Mouse (Mus musculus) liver, embryonic 16.5 days (tissue): ENCODE data around the gene Dclre1b. TPM values are rescaled to one million over a fixed set of nuclear protein-coding genes. Genes with fewer than 3 reads are reported as not detected.
A peak's percentile ranks its signal among the peaks of the same experiment; 100 is the strongest.

Source experiments
- ATAC-seq: fragments of 200-750 bp; cut with Nextera tagmentation; 2 replicates; pipeline ENCODE4 v1.8.0; 2017; ENCODE audit warnings: low read depth, mild to moderate bottlenecking, moderate number of reproducible peaks, moderate library complexity
- H3K27ac ChIP-seq: fragments of 300-500 bp; sonication (generic); 2 replicates; pipeline ENCODE4 v1.5.1; 2014; ENCODE audit warnings: mild to moderate bottlenecking, low read length
- H3K27me3 ChIP-seq: fragments of 300-500 bp; sonication (generic); 2 replicates; pipeline ENCODE4 v1.6.1; 2014; ENCODE audit warnings: low read depth, low read length, mixed read lengths; ENCODE audit not compliant: control insufficient read depth, insufficient read depth
- H3K36me3 ChIP-seq: fragments of 300-500 bp; sonication (generic); 2 replicates; pipeline ENCODE4 v1.6.1; 2014; ENCODE audit warnings: mild to moderate bottlenecking; ENCODE audit not compliant: control insufficient read depth, insufficient read depth
- H3K4me1 ChIP-seq: fragments of 300-500 bp; sonication (generic); 2 replicates; pipeline ENCODE4 v1.6.1; 2014; ENCODE audit warnings: low read depth, low read length, mixed read lengths; ENCODE audit not compliant: control insufficient read depth
- H3K4me2 ChIP-seq: fragments of 300-500 bp; sonication (generic); 2 replicates; pipeline ENCODE4 v1.6.1; 2014; ENCODE audit warnings: low read depth, low read length, mixed read lengths
- H3K4me3 ChIP-seq: fragments of 300-500 bp; sonication (generic); 2 replicates; pipeline ENCODE4 v1.5.1; 2014; ENCODE audit warnings: low read depth, mild to moderate bottlenecking, low read length
- H3K9ac ChIP-seq: fragments of 300-500 bp; sonication (generic); 2 replicates; pipeline ENCODE4 v1.6.1; 2014; ENCODE audit warnings: low read depth, low read length
- H3K9me3 ChIP-seq: fragments of 300-500 bp; sonication (generic); replicated peaks from 2 replicates; pipeline ENCODE4 v1.6.1; 2016; ENCODE audit warnings: low read length; ENCODE audit not compliant: control insufficient read depth
- WGBS: fragments of 180-500 bp; shearing (Covaris S2); extraction: QIAGEN DNeasy Blood & Tissue Kit; methylation state at CpG from one replicate; pipeline ENCODE4 v1.1.7; 2014; ENCODE audit not compliant: insufficient replicate concordance; 5-methylcytosine and 5-hydroxymethylcytosine counted together
- polyA plus RNA-seq: library from polyadenylated mRNA; unstranded; fragments of >200 nt; fragmentation: Nextera tagmentation; extraction: Ambion mirVana; gene quantifications from 2 replicates; pipeline ENCODE4 v1.2.1, GENCODE M21; 2015

Dclre1b gene
- polyA plus RNA-seq, 1 experiment from 2014 or later: 28.5 TPM

DNA sequence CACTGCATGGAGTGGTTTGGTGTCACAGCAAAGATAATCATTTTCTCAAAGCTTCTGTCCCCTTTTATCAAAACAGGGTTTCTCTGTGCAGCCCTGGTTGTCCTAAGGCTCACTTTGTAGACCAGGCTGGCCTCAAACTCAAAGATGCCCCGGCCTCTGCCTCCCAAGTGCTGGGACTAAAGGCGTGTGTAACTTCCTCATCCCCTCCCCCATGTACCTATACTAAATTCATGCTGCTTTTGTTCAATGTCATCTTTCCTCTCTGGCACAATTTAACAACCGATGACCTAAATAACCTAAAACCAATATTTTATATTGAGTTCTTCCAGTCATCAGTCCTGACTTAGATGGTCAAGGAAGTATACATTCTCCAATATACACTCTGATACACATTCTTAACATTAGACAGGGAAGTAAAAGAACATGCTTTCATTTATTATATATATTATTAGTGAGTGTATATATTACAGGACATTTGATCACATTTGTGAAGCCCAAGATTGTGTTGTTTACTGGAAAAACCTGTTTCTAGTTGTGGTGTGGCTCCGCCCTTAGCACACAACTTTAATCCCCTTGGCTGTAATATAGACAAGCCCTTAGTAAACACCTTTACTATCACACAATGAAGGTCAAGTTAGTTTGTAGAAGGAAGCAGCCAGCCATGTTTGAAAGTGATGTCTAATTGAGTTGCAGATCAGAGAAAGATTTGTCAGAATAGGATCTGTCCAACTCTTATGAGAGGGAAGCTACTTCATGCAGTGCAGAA is 26.2 kb downstream of the Dclre1b start:
- WGBS: 41% methylated on average over 4 of the region's 4 CpGs
- H3K27ac ChIP-seq: peak overlapping the region; percentile 38; the same call in 1 of the 2 replicates
- H3K4me1 ChIP-seq: peaks cover 53% of the 10 kb centered on the region

DNA sequence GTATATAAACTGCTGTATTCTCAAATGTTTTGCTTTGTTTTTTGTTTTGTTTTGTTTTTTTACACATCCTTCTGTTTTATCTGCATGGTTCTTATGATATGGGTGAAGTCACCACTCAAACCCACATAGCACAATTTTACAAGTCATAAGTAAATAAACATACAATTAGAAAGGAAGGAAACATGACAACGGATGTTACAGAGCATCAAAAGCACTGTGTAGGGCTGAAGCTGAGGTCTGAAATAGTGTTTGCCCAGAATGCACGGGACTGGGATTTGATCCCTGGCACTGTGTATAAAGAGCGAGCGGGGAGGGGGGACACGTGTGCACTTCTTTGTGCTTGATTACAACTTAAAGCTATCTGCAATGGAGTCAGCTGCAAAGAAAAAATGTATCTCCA is 28.5 kb downstream of the Dclre1b start:
- H3K27me3 ChIP-seq: no peaks in the 10 kb centered on the region
- H3K4me1 ChIP-seq: peaks cover 37% of the 10 kb centered on the region
- no peak overlapping the region for H3K9ac ChIP-seq
- peaks cover 21% of the 10 kb centered on the region for H3K36me3 ChIP-seq
- H3K4me2 ChIP-seq: no peak overlapping the region
- no peaks in the 10 kb centered on the region for H3K9me3 ChIP-seq
- no peak overlapping the region for H3K4me3 ChIP-seq
- 76% methylated on average over 5 of the region's 5 CpGs for WGBS
- H3K27ac ChIP-seq: no peak overlapping the region
- ATAC-seq: no peak

More for the DNA sequence above, 26.2 kb downstream of the Dclre1b start:
- H3K4me2 ChIP-seq: no peak overlapping the region
- peaks cover 5% of the 10 kb centered on the region for H3K36me3 ChIP-seq
- no peaks in the 10 kb centered on the region for H3K9me3 ChIP-seq
- no peaks in the 10 kb centered on the region for H3K27me3 ChIP-seq
- ATAC-seq: no peak
- H3K4me3 ChIP-seq: no peak overlapping the region
- no peak overlapping the region for H3K9ac ChIP-seq

DNA sequence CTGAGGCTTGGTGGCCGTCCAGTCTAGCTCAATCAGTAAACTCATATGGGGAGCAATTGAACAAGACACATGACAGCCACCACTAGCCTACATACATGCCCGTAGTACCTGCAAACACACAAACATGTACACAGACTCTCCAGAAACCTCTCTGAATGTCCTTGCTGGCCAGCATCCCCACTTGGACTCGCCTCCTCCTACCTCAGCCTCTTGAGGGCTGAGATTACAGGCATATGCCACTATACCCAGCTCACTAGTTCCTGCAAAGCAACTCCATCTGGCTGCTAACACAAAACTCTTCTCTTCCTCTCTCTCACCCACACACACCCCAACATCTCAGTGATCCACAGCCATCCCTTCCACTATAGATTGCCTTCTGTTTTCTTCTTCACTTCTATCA is 29.0 kb downstream of the Dclre1b start:
- Histone ChIP-seq H3K9ac (no peak overlapping the region), H3K4me3 (no peak overlapping the region), H3K27me3 (no peaks in the 10 kb centered on the region), H3K27ac (no peak overlapping the region), H3K4me2 (no peak overlapping the region), H3K9me3 (no peaks in the 10 kb centered on the region), H3K36me3 (peaks cover 26% of the 10 kb centered on the region), H3K4me1 (peaks cover 36% of the 10 kb centered on the region)
- 71% methylated on average over 3 of the region's 3 CpGs for WGBS
- no peak for ATAC-seq

DNA sequence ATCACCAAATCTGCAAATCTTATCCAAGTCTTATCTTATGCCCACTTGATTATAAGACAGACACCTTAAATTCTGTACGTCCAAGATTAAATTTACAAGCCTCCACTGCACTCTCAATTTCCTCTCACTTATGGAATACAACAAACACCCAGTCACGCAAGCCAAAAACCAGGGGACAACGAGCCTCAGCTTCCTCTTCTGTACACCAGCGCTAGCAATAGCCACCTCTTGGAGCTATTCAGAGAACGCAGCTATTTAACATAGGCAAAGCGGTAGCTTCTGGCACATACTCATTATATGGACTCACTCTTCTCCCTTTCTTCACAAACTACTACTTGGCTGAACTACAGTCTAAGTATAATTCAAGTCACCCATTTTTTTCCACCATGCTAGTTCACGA is 30.1 kb downstream of the Dclre1b start:
- H3K4me3 ChIP-seq: no peak overlapping the region
- WGBS: 42% methylated on average over 7 of the region's 7 CpGs
- H3K9ac ChIP-seq: no peak overlapping the region
- ATAC-seq: no peak
- H3K27ac ChIP-seq: no peak overlapping the region
- H3K36me3 ChIP-seq: peaks cover 31% of the 10 kb centered on the region
- H3K4me2 ChIP-seq: no peak overlapping the region
- H3K4me1 ChIP-seq: peaks cover 26% of the 10 kb centered on the region
- H3K9me3 ChIP-seq: no peaks in the 10 kb centered on the region
- no peaks in the 10 kb centered on the region for H3K27me3 ChIP-seq

DNA sequence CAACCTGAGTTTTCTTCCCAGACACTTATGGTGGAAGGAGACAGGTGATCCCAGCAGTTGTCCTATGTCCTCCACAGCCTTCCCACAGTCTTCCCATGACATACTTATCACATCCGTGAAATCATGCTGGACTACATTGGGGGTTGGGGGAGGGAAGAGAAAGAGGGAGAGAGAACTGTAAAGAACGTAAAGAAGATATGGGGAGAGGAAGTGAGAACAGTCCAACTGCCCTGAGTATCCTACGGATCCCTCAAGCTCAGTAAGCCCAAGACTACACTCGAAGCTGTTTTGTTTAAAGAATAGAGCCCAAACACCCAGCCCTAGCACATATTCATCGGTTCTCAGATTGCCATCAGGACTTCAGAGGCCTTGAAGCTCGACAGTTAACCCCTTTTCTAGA is 30.6 kb downstream of the Dclre1b start:
- H3K4me1 ChIP-seq: peaks cover 20% of the 10 kb centered on the region
- no peak overlapping the region for H3K4me2 ChIP-seq

DNA sequence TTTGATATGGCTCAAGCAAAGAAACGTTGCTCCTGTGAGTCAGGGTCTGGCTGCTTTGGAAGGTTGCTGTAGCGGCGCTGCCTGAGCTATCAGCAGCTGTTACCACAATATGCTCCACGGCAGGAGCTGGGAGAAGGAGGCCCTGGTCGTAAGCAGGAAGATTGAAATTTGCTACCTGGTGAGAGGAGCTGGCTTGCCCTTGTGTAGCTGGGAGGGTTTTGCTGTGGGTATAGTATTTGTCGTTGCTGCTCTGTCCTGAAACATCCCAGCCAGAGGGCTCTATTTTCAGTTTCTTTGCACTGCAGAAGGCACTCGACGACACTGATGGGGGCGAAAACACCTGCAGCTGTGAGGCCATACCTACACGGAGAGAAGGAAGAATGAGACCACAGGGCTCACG is 31.3 kb downstream of the Dclre1b start:
- Histone ChIP-seq H3K27ac (no peak overlapping the region), H3K9me3 (no peaks in the 10 kb centered on the region), H3K4me3 (no peak overlapping the region), H3K27me3 (no peaks in the 10 kb centered on the region), H3K36me3 (peaks cover 42% of the 10 kb centered on the region), H3K9ac (no peak overlapping the region), H3K4me1 (peaks cover 18% of the 10 kb centered on the region), H3K4me2 (no peak overlapping the region)
- no peak for ATAC-seq
- 76% methylated on average over 11 of the region's 11 CpGs for WGBS

More for the DNA sequence above, 30.6 kb downstream of the Dclre1b start:
- H3K27ac ChIP-seq: no peak overlapping the region
- H3K9ac ChIP-seq: no peak overlapping the region
- no peak overlapping the region for H3K4me3 ChIP-seq
- no peaks in the 10 kb centered on the region for H3K9me3 ChIP-seq
- H3K27me3 ChIP-seq: no peaks in the 10 kb centered on the region
- H3K36me3 ChIP-seq: peaks cover 36% of the 10 kb centered on the region
- WGBS: 59% methylated on average over 6 of the region's 6 CpGs
- no peak for ATAC-seq

DNA sequence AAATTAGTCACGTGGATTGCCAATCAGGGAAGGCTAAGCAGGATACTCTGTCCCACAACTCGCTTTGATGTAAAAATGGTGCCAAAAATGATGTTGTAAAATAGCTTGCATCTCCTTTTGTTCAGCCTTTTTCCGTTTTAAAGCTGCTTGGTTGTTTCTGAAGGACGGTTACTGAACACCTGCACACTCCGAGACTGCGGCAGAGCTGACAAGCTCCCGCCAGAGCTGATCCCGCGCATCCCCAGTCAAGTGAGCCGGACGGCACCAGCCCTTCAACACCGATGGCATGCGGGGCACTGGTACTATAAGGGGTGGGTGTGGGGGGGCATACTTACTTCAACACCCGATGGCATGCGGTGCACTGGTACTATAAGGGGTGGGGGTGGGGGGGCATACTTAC is 35.2 kb downstream of the Dclre1b start:
- WGBS: 84% methylated on average over 15 of the region's 15 CpGs
- Histone ChIP-seq H3K27ac (no peak overlapping the region), H3K4me1 (peaks cover 5% of the 10 kb centered on the region), H3K4me2 (no peak overlapping the region), H3K9me3 (no peaks in the 10 kb centered on the region), H3K36me3 (peaks cover 65% of the 10 kb centered on the region), H3K27me3 (no peaks in the 10 kb centered on the region), H3K9ac (no peak overlapping the region), H3K4me3 (no peak overlapping the region)
- no peak for ATAC-seq

DNA sequence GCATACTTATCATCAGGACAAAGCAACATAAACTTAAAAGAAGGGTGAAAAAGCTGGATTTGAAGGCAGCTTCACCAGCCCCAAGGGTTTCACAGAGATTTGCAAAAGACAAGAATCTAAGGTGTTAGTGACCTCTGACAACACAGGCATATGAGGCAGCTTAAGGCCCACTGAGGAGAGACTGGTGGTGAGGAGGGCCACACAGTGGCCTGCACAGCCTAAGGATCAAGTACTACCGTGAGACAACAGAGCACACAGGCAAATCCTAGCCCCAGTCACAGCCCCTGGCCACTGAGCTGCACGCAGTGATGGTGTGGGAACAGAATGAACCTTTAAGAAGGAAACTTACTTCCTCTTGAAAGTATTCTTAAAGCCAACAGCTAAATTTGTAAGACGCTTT is 35.7 kb downstream of the Dclre1b start:
- peaks cover 69% of the 10 kb centered on the region for H3K36me3 ChIP-seq
- peaks cover 3% of the 10 kb centered on the region for H3K4me1 ChIP-seq
- H3K27me3 ChIP-seq: no peaks in the 10 kb centered on the region
- ATAC-seq: no peak
- H3K4me2 ChIP-seq: no peak overlapping the region
- no peaks in the 10 kb centered on the region for H3K9me3 ChIP-seq
- H3K9ac ChIP-seq: no peak overlapping the region
- 0 out of 2 replicates have a peak overlapping the region, but pooled peaks have one; percentile 8 for H3K27ac ChIP-seq
- H3K4me3 ChIP-seq: no peak overlapping the region
- WGBS: 72% methylated on average over 3 of the region's 3 CpGs

DNA sequence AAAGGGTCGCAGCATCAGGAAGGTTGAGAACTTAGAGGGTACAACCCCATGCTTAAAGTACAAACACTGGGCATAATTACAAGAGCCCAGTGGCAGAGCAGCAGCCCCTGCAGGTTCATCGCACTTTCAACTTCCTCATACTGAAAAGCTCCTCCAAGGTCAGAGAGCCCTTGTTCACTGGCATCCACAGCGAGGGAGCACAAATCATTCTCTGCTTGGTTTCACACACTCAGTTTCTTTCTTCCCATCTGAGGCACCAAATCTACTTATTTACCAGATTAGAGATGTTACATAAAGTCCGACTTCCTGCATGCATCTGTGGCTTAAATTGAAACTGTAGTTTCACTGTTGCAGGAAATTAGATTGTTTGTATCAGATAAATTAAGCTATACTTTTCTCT is 36.4 kb downstream of the Dclre1b start:
- H3K27ac ChIP-seq: no peak overlapping the region
- H3K4me2 ChIP-seq: no peak overlapping the region
- WGBS: 54% methylated on average over 4 of the region's 4 CpGs
- H3K36me3 ChIP-seq: peaks cover 71% of the 10 kb centered on the region
- peaks cover 2% of the 10 kb centered on the region for H3K4me1 ChIP-seq
- H3K27me3 ChIP-seq: no peaks in the 10 kb centered on the region
- no peak for ATAC-seq
- no peaks in the 10 kb centered on the region for H3K9me3 ChIP-seq
- H3K9ac ChIP-seq: no peak overlapping the region
- no peak overlapping the region for H3K4me3 ChIP-seq
